Mouse (Mus musculus): ENCODE results near the gene Tcstv1. TPM values are rescaled to one million over a fixed set of nuclear protein-coding genes. Genes with fewer than 3 reads are reported as not detected.

Tcstv1 gene
- polyA plus RNA-seq, 1 experiment = not detected

Other genes with a start within 250 kb of the Tcstv1 start
- 13.3 and 13.9 TPM in 2 replicates for gene Hmgcs1, start 204.4 kb downstream of the Tcstv1 start, polyA plus RNA-seq (2012; rRNA removed)
- 5.5 and 5.8 TPM in 2 replicates for gene Nim1k, start 138.9 kb downstream of the Tcstv1 start, polyA plus RNA-seq (2012; rRNA removed)
- 17.7 and 25.9 TPM in 2 replicates for gene Zfp131, start 103.9 kb downstream of the Tcstv1 start, polyA plus RNA-seq (2012; rRNA removed)
- not detected in 2 replicates for gene AF067063, start 64.6 kb downstream of the Tcstv1 start, polyA plus RNA-seq (2012; rRNA removed)
- 1.4 TPM in 1 of 2 replicates, not detected in the other for gene D13Ertd608e, start 58.8 kb downstream of the Tcstv1 start, polyA plus RNA-seq (2012; rRNA removed)
- not detected in 2 replicates for gene Gm21761, start 34.5 kb upstream of the Tcstv1 start, polyA plus RNA-seq (2012; rRNA removed)
- gene B020031M17Rik, start 56.0 kb upstream of the Tcstv1 start, polyA plus RNA-seq (2012; rRNA removed) = not detected in 2 replicates
- not detected in 2 replicates for gene Gm36079, start 132.2 kb upstream of the Tcstv1 start, polyA plus RNA-seq (2012; rRNA removed)
- 2.9 and 3.3 TPM in 2 replicates for gene Gm21188, start 157.4 kb upstream of the Tcstv1 start, polyA plus RNA-seq (2012; rRNA removed)
- not detected in 2 replicates for gene Gm20767, start 245.5 kb upstream of the Tcstv1 start, polyA plus RNA-seq (2012; rRNA removed)

Data from thymus, adult 2 months (tissue).